Mouse (Mus musculus) MEL (cell line): ENCODE measurements at regions not wholly inside any gene's neighbourhood (a gene's known extent, or its start where the extent isn't known, plus 50 kb on each side); places are given as distances from the start of the nearest gene placed in this dataset.

ENCODE experiments used
- DNase-seq: peaks from one replicate; pipeline ENCODE4 v3.0.0; 2011; ENCODE audit warnings: low read depth, low spot score
- H3K27ac ChIP-seq: 2 replicates; pipeline ENCODE4 v1.5.1; 2012; ENCODE audit warnings: low read depth, mild to moderate bottlenecking, control low read depth, low read length, moderate library complexity; ENCODE audit not compliant: control insufficient read depth
- H3K27me3 ChIP-seq, 2 experiments: fragments of 150-350 bp in 1 of 2; sonication (generic) in 1 of 2; 2 replicates each; pipeline ENCODE4 v1.6.1; 2012; ENCODE audit warnings: low read length in 2 of 2, mild to moderate bottlenecking in 2 of 2, improper control_type of control experiment in 1 of 2, moderate library complexity in 1 of 2; ENCODE audit not compliant: insufficient read depth in 2 of 2, control insufficient read depth in 1 of 2
- H3K36me3 ChIP-seq, 2 experiments: 2 replicates each; pipeline ENCODE4 v1.6.1; 2012 to 2014; ENCODE audit warnings: low read length in 2 of 2, improper control_type of control experiment in 1 of 2, inconsistent platforms in 1 of 2, mild to moderate bottlenecking in 1 of 2; ENCODE audit not compliant: insufficient read depth in 2 of 2, control insufficient read depth in 1 of 2
- H3K4me1 ChIP-seq, 2 experiments: fragments of 150-350 bp in 1 of 2; sonication (generic) in 1 of 2; 2 replicates each; pipeline ENCODE4 v1.6.1; 2012; ENCODE audit warnings: low read length in 2 of 2, improper control_type of control experiment in 1 of 2, mild to moderate bottlenecking in 1 of 2; ENCODE audit not compliant: insufficient read depth in 2 of 2, control insufficient read depth in 1 of 2
- H3K4me3 ChIP-seq, 2 experiments: fragments of 150-350 bp in 1 of 2; sonication (generic) in 1 of 2; 2 replicates each; pipeline ENCODE4 v1.5.1; 2012; ENCODE audit warnings: low read depth in 2 of 2, low read length in 2 of 2, mild to moderate bottlenecking in 2 of 2, moderate library complexity in 2 of 2, control low read depth in 1 of 2, improper control_type of control experiment in 1 of 2; ENCODE audit not compliant: control insufficient read depth in 1 of 2, insufficient read depth in 1 of 2
- H3K79me2 ChIP-seq: 2 replicates; pipeline ENCODE4 v1.6.1; 2012; ENCODE audit warnings: mild to moderate bottlenecking, low read length, moderate library complexity; ENCODE audit not compliant: control insufficient read depth, poor library complexity, insufficient read depth
- H3K9ac ChIP-seq: 2 replicates; pipeline ENCODE4 v1.6.1; 2012; ENCODE audit warnings: low read depth, mild to moderate bottlenecking, control low read depth, low read length, moderate library complexity; ENCODE audit not compliant: control insufficient read depth, poor library complexity, severe bottlenecking
- H3K9me3 ChIP-seq: fragments of 150-350 bp; sonication (generic); replicated peaks from 2 replicates; pipeline ENCODE4 v1.6.1; 2012; ENCODE audit warnings: mild to moderate bottlenecking, low read length, improper control_type of control experiment, moderate library complexity; ENCODE audit not compliant: insufficient read depth
- CHD1 ChIP-seq: IDR thresholded peaks from 2 replicates; pipeline ENCODE4 v1.6.1; 2012; ENCODE audit warnings: low read depth, mild to moderate bottlenecking, inconsistent platforms, low read length, improper control_type of control experiment
- ELF1 ChIP-seq: IDR thresholded peaks from 2 replicates; pipeline ENCODE4 v1.6.1; 2014; ENCODE audit warnings: low read depth, mild to moderate bottlenecking, inconsistent platforms, low read length, improper control_type of control experiment, moderate library complexity
- EP300 ChIP-seq, 2 experiments: IDR thresholded peaks; 2 replicates each; pipeline ENCODE4 v1.6.1; 2011; ENCODE audit warnings: improper control_type of control experiment in 2 of 2, low read length in 2 of 2, low read depth in 1 of 2, mild to moderate bottlenecking in 1 of 2
- ETS1 ChIP-seq: IDR thresholded peaks from 2 replicates; pipeline ENCODE4 v1.6.1; 2012; ENCODE audit warnings: low read depth, mild to moderate bottlenecking, inconsistent platforms, low read length, improper control_type of control experiment, moderate library complexity
- GABPA ChIP-seq: IDR thresholded peaks from 2 replicates; pipeline ENCODE4 v1.6.1; 2012; ENCODE audit warnings: low read depth, mild to moderate bottlenecking, inconsistent platforms, low read length, improper control_type of control experiment, moderate library complexity
- GATA1 ChIP-seq: IDR thresholded peaks from 2 replicates; pipeline ENCODE4 v1.6.1; 2011; ENCODE audit warnings: low read depth, low read length, improper control_type of control experiment
- KAT2A ChIP-seq: conservative IDR thresholded peaks from 2 replicates; pipeline ENCODE4 v1.6.1; 2012; ENCODE audit warnings: low read depth, low read length, improper control_type of control experiment, inconsistent platforms
- MAFK ChIP-seq: IDR thresholded peaks from 2 replicates; pipeline ENCODE4 v1.6.1; 2011; ENCODE audit warnings: low read depth, mild to moderate bottlenecking, low read length, improper control_type of control experiment, borderline replicate concordance
- MAZ ChIP-seq: IDR thresholded peaks from 2 replicates; pipeline ENCODE4 v1.6.1; 2012; ENCODE audit warnings: low read depth, mild to moderate bottlenecking, inconsistent platforms, low read length, improper control_type of control experiment
- MYC ChIP-seq: IDR thresholded peaks from 2 replicates; pipeline ENCODE4 v1.6.1; 2011; ENCODE audit warnings: low read depth, mild to moderate bottlenecking, low read length, improper control_type of control experiment, moderate library complexity
- NELFE ChIP-seq: IDR thresholded peaks from 2 replicates; pipeline ENCODE4 v1.6.1; 2011; ENCODE audit warnings: low read depth, low read length, improper control_type of control experiment
- NRF1 ChIP-seq: IDR thresholded peaks from 2 replicates; pipeline ENCODE4 v1.6.1; 2014; ENCODE audit warnings: low read depth, mild to moderate bottlenecking, inconsistent platforms, low read length, improper control_type of control experiment, moderate library complexity; ENCODE audit not compliant: poor library complexity, insufficient read depth, severe bottlenecking
- POLR2A ChIP-seq, 2 experiments: IDR thresholded peaks; 2 replicates each; pipeline ENCODE4 v1.6.1; 2011 to 2012; ENCODE audit warnings: low read length in 2 of 2, mild to moderate bottlenecking in 2 of 2, control low read depth in 1 of 2, improper control_type of control experiment in 1 of 2, low read depth in 1 of 2, moderate library complexity in 1 of 2; ENCODE audit not compliant: control insufficient read depth in 1 of 2, insufficient read depth in 1 of 2, poor library complexity in 1 of 2
- POLR2AphosphoS2 ChIP-seq: IDR thresholded peaks from 2 replicates; pipeline ENCODE4 v1.6.1; 2011; ENCODE audit warnings: low read length, improper control_type of control experiment
- POLR2AphosphoS5 ChIP-seq: IDR thresholded peaks from 2 replicates; pipeline ENCODE4 v1.6.1; 2012; ENCODE audit warnings: low read depth, borderline replicate concordance, mild to moderate bottlenecking, inconsistent platforms, low read length, moderate library complexity, mixed read lengths
- RAD21 ChIP-seq: IDR thresholded peaks from 2 replicates; pipeline ENCODE4 v1.6.1; 2011; ENCODE audit warnings: mild to moderate bottlenecking, low read depth, low read length, improper control_type of control experiment
- SIN3A ChIP-seq: IDR thresholded peaks from 2 replicates; pipeline ENCODE4 v1.6.1; 2012; ENCODE audit warnings: low read length, improper control_type of control experiment, inconsistent platforms
- SMC3 ChIP-seq: IDR thresholded peaks from 2 replicates; pipeline ENCODE4 v1.6.1; 2011; ENCODE audit warnings: low read depth, low read length, improper control_type of control experiment
- TBP ChIP-seq: IDR thresholded peaks from 2 replicates; pipeline ENCODE4 v1.8.0; 2011; ENCODE audit warnings: low read depth, low read length, improper control_type of control experiment
- USF2 ChIP-seq, 2 experiments: IDR thresholded peaks; 2 replicates each; pipeline ENCODE4 v1.6.1; 2011 to 2012; ENCODE audit warnings: improper control_type of control experiment in 2 of 2, low read length in 2 of 2, borderline replicate concordance in 1 of 2, inconsistent platforms in 1 of 2, low read depth in 1 of 2, mild to moderate bottlenecking in 1 of 2; ENCODE audit not compliant: insufficient read depth in 1 of 2
- ZC3H11A ChIP-seq: IDR thresholded peaks from 2 replicates; pipeline ENCODE4 v1.6.1; 2012; ENCODE audit warnings: low read depth, mild to moderate bottlenecking, inconsistent platforms, low read length, improper control_type of control experiment
- ZMIZ1 ChIP-seq: IDR thresholded peaks from 2 replicates; pipeline ENCODE4 v1.6.1; 2012; ENCODE audit warnings: low read depth, mild to moderate bottlenecking, inconsistent platforms, low read length, improper control_type of control experiment, moderate library complexity
- ZNF384 ChIP-seq: IDR thresholded peaks from 2 replicates; pipeline ENCODE4 v1.6.1; 2012; ENCODE audit warnings: low read depth, mild to moderate bottlenecking, inconsistent platforms, low read length, improper control_type of control experiment

- no peak overlapping the region for H3K27ac ChIP-seq
- H3K4me3 ChIP-seq = no peak overlapping the region
- H3K4me1 ChIP-seq = no peaks in the 10 kb centered on the region
- no peaks in the 10 kb centered on the region for H3K27me3 ChIP-seq
- TF ChIP-seq GATA1 (no peak), POLR2A (IDR thresholded peaks at IDR 0.05; ENCODE audit: control insufficient read depth in 1 of 2, insufficient read depth in 1 of 2, low read depth in 1 of 2, low read length in 2 of 2, poor library complexity in 1 of 2) (no peak), ZNF384 (no peak), NELFE (no peak), TBP (no peak), MAZ (no peak), SIN3A (no peak), POLR2AphosphoS5 (no peak), GABPA (no peak), CHD1 (no peak), ELF1 (no peak)
- DNase-seq = no peak
- H3K9ac ChIP-seq = no peak overlapping the region
- no peaks in the 10 kb centered on the region for H3K36me3 ChIP-seq
- no peaks in the 10 kb centered on the region for H3K9me3 ChIP-seq
- no peaks in the 10 kb centered on the region for H3K79me2 ChIP-seq
Measured at GRCm38 (mm10) chr4:56039327-56039726, 507.1 kb upstream of the Klf4 start.

- Histone ChIP-seq H3K36me3 (no peaks in the 10 kb centered on the region), H3K9ac (no peak overlapping the region), H3K4me1 (no peaks in the 10 kb centered on the region), H3K27me3 (no peaks in the 10 kb centered on the region), H3K79me2 (no peaks in the 10 kb centered on the region), H3K27ac (no peak overlapping the region), H3K9me3 (no peaks in the 10 kb centered on the region), H3K4me3 (no peak overlapping the region)
- no peak for DNase-seq
- TF ChIP-seq MAZ (no peak), POLR2AphosphoS2 (no peak), EP300 (IDR thresholded peaks at IDR 0.05; ENCODE audit: low read depth in 1 of 2, low read length in 2 of 2) (no peak), POLR2AphosphoS5 (no peak), ZMIZ1 (no peak), ELF1 (no peak), NELFE (no peak), NRF1 (no peak), RAD21 (no peak)
Measured at GRCm38 (mm10) chr4:56036334-56036733, 504.1 kb upstream of the Klf4 start.

GRCm38 (mm10) chr4:56035543-56035942 is 503.3 kb upstream of the Klf4 start:
- Histone ChIP-seq H3K4me3 (no peak overlapping the region), H3K9me3 (no peaks in the 10 kb centered on the region)
- no peak for DNase-seq

More at GRCm38 (mm10) chr4:56035543-56035942, 503.3 kb upstream of the Klf4 start:
- Histone ChIP-seq H3K36me3 (no peaks in the 10 kb centered on the region), H3K4me1 (no peaks in the 10 kb centered on the region), H3K9ac (no peak overlapping the region)
- TF ChIP-seq MYC (no peak), ETS1 (no peak), USF2 (IDR thresholded peaks at IDR 0.05; ENCODE audit: borderline replicate concordance in 1 of 2, insufficient read depth in 1 of 2, low read depth in 1 of 2, low read length in 2 of 2) (no peak), ZC3H11A (no peak), EP300 (IDR thresholded peaks at IDR 0.05; ENCODE audit: low read depth in 1 of 2, low read length in 2 of 2) (no peak), KAT2A (no peak), SIN3A (no peak), MAFK (no peak), SMC3 (no peak), POLR2AphosphoS2 (no peak)
- TF ChIP-seq, all 39 proteins: peak for 0
- H3K27me3 ChIP-seq = no peaks in the 10 kb centered on the region
- no peaks in the 10 kb centered on the region for H3K79me2 ChIP-seq
- no peak overlapping the region for H3K27ac ChIP-seq
